Mouse (Mus musculus) right cerebral cortex, adult 2 months (tissue): ENCODE data around the gene Olfr764-ps1.
"Not testable (repeated sequence)": the region's sequence is repeated elsewhere in the genome, so short reads cannot be mapped to it uniquely, and the experiment has no call there.

Experiments
- DNase-seq, 2 experiments: peaks; one replicate each; pipeline ENCODE4 v3.0.0; 2021 to 2022; ENCODE audit warnings: low spot score in 2 of 2

Gene Olfr764-ps1

GRCm38 (mm10) chr10:129039796-129040195 is at the start of gene Olfr764-ps1:
Gene Olfr764-ps1 (minus strand): TSS chr10:129039896.
- no peak for DNase-seq

GRCm38 (mm10) chr10:129082810-129083209 is 43.1 kb upstream of the Olfr764-ps1 start, which contains the start of gene Olfr767:
Gene Olfr767 (minus strand): TSS chr10:129082910.
- DNase-seq = not testable (repeated sequence)

GRCm38 (mm10) chr10:129068877-129069276 is 29.2 kb upstream of the Olfr764-ps1 start, which contains the start of gene Olfr766-ps1:
Gene Olfr766-ps1 (minus strand): TSS chr10:129068977.
- no peak for DNase-seq

GRCm38 (mm10) chr10:129049898-129050297 is 10.2 kb upstream of the Olfr764-ps1 start, which contains the start of gene Olfr765:
Gene Olfr765 (minus strand): TSS chr10:129049998.
- DNase-seq = not testable (repeated sequence)

- DNase-seq = no peak
Observed at GRCm38 (mm10) chr10:129028343-129028742, 11.4 kb downstream of the Olfr764-ps1 start.

- peak; percentile 28 to 61 for DNase-seq
Observed at GRCm38 (mm10) chr10:129026018-129026662, 13.6 kb downstream of the Olfr764-ps1 start.

GRCm38 (mm10) chr10:129023319-129023718 is 16.4 kb downstream of the Olfr764-ps1 start:
- DNase-seq = no peak

- no peak for DNase-seq
Observed at GRCm38 (mm10) chr10:129014477-129014876, 25.2 kb downstream of the Olfr764-ps1 start.

GRCm38 (mm10) chr10:129011511-129011910 is 28.2 kb downstream of the Olfr764-ps1 start:
- not testable (repeated sequence) for DNase-seq

GRCm38 (mm10) chr10:129010288-129010841 is 29.3 kb downstream of the Olfr764-ps1 start, which contains the start of gene Olfr763:
Gene Olfr763 (plus strand): TSS chr10:129010791.
- DNase-seq = no peak

GRCm38 (mm10) chr10:129004032-129004920 is 35.4 kb downstream of the Olfr764-ps1 start:
- no peak for DNase-seq

GRCm38 (mm10) chr10:128996523-128997040 is 43.1 kb downstream of the Olfr764-ps1 start:
- DNase-seq = no peak

GRCm38 (mm10) chr10:128995796-128996195 is 43.9 kb downstream of the Olfr764-ps1 start:
- DNase-seq = no peak

- DNase-seq = no peak
Observed at GRCm38 (mm10) chr10:128990994-128991393, 48.7 kb downstream of the Olfr764-ps1 start.

- DNase-seq = not testable (repeated sequence)
Observed at GRCm38 (mm10) chr10:128990129-128990850, 49.4 kb downstream of the Olfr764-ps1 start.

- DNase-seq = not testable (repeated sequence)
Observed at GRCm38 (mm10) chr10:128989131-128989530, 50.6 kb downstream of the Olfr764-ps1 start, which contains the start of gene Olfr9. Gene Olfr9 (plus strand): TSS chr10:128989431.
